28 mouse cellular contexts compared by ENCODE assay signal in the genomic region with DNA sequence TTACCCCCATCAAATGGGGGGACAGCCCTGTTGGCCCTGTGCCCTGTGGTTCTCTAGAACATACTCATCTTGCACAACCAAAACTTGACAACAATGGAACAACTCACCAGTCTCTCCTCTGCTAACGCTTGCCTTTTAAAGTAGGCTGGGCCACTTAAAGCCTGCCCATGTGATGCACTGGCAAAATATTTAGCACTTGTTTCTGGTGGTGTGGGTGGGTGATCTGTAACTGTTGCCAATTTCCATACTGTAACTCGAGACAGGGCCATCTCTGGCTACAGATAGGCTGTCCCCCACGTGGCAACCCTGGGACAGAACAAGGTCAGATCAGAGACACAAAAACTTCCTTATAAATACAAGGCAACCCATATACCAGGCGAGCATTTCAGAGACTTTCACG.
"Had no signal": no experiment of that assay in that cellular context is flagged by ENCODE, and none has a peak within 500 bp of the region (broad histone marks: within the 10 kb centered on the region; RNA-seq: fewer than 3 reads in every experiment).

No protein-coding gene starts in this region.

- ATAC-seq: hindbrain, embryonic 16.5 days; inflammation-experienced regulatory T-cells, adult 6 months; intestine, embryonic 15.5 days; intestine, postnatal 0 days; liver, embryonic 12.5 days had no signal

- H3K4me1 ChIP-seq: heart, embryonic 13.5 days; heart, embryonic 15.5 days; hindbrain, embryonic 12.5 days; intestine, embryonic 15.5 days; limb, embryonic 15.5 days; liver, embryonic 12.5 days had no signal

- H3K27ac ChIP-seq: gastrocnemius, adult 2 months; heart, adult 2 months; heart, embryonic 13.5 days; heart, embryonic 15.5 days; hindbrain, embryonic 10.5 days; hindbrain, embryonic 12.5 days; hindbrain, embryonic 14.5 days; intestine, embryonic 15.5 days; kidney, postnatal 0 days; limb, embryonic 13.5 days; limb, embryonic 15.5 days; liver, embryonic 12.5 days; liver, embryonic 14.5 days had no signal

- H3K9ac ChIP-seq: heart, embryonic 13.5 days; heart, embryonic 15.5 days; hindbrain, embryonic 12.5 days; hindbrain, embryonic 14.5 days; intestine, embryonic 15.5 days; limb, embryonic 13.5 days; limb, embryonic 15.5 days; liver, embryonic 12.5 days; liver, embryonic 14.5 days had no signal

- H3K4me3 ChIP-seq: gastrocnemius, adult 2 months; heart, adult 2 months; heart, embryonic 13.5 days; heart, embryonic 15.5 days; hindbrain, embryonic 10.5 days; hindbrain, embryonic 12.5 days; intestine, embryonic 15.5 days; limb, embryonic 13.5 days; limb, embryonic 15.5 days; liver, embryonic 12.5 days had no signal

- H3K36me3 ChIP-seq: heart, embryonic 13.5 days; heart, embryonic 15.5 days; hindbrain, embryonic 10.5 days; hindbrain, embryonic 12.5 days; intestine, embryonic 15.5 days; limb, embryonic 13.5 days; limb, embryonic 15.5 days; liver, embryonic 12.5 days had no signal

- H3K4me2 ChIP-seq: heart, embryonic 11.5 days; heart, embryonic 13.5 days; heart, embryonic 15.5 days; hindbrain, embryonic 12.5 days; hindbrain, embryonic 14.5 days; intestine, embryonic 15.5 days; limb, embryonic 13.5 days; limb, embryonic 15.5 days; liver, embryonic 12.5 days had no signal

- H3K27me3 ChIP-seq: heart, embryonic 13.5 days; hindbrain, embryonic 12.5 days; intestine, embryonic 15.5 days; limb, embryonic 13.5 days; limb, embryonic 15.5 days had no signal

- DNase-seq: gastrocnemius, adult 2 months; gastrocnemius, postnatal 10 days; gastrocnemius, postnatal 25 days; heart, adult 2 months; heart, postnatal 14 days; heart, postnatal 4 days; kidney, adult 18-20 months; kidney, adult 8-10 months; kidney, postnatal 14 days; kidney, postnatal 36 days; layer of hippocampus, adult 9-11 months; layer of hippocampus, postnatal 36 days; left cerebral cortex, postnatal 4 days had no signal

- H3K9me3 ChIP-seq: heart, embryonic 13.5 days; heart, embryonic 15.5 days; hindbrain, embryonic 10.5 days; hindbrain, embryonic 12.5 days; intestine, embryonic 15.5 days; limb, embryonic 13.5 days; limb, embryonic 15.5 days; liver, embryonic 12.5 days had no signal
